Mouse (Mus musculus): ENCODE results near the gene Agr2. TPM values are rescaled to one million over a fixed set of nuclear protein-coding genes. Genes with fewer than 3 reads are reported as not detected.

Agr2 gene
- polyA plus RNA-seq, 1 experiment from 2014 or later, result not detected

Other genes with a start within 250 kb of the Agr2 start
- 0.24 TPM in 1 of 2 replicates, not detected in the other for gene Agr3, start 67.3 kb upstream of the Agr2 start, polyA plus RNA-seq (2014; fragmentation: Nextera tagmentation; extraction: Ambion mirVana)
- 54.7 and 57.6 TPM in 2 replicates for gene Tspan13, start 49.6 kb downstream of the Agr2 start, polyA plus RNA-seq (2014; fragmentation: Nextera tagmentation; extraction: Ambion mirVana)
- 28.1 and 28.5 TPM in 2 replicates for gene Ankmy2, start 164.2 kb downstream of the Agr2 start, polyA plus RNA-seq (2014; fragmentation: Nextera tagmentation; extraction: Ambion mirVana)
- 312 and 328 TPM in 2 replicates for gene Bzw2, start 165.2 kb downstream of the Agr2 start, polyA plus RNA-seq (2014; fragmentation: Nextera tagmentation; extraction: Ambion mirVana)